Mouse (Mus musculus): ENCODE measurements around the gene Txlnb.

Gene Txlnb

DNA sequence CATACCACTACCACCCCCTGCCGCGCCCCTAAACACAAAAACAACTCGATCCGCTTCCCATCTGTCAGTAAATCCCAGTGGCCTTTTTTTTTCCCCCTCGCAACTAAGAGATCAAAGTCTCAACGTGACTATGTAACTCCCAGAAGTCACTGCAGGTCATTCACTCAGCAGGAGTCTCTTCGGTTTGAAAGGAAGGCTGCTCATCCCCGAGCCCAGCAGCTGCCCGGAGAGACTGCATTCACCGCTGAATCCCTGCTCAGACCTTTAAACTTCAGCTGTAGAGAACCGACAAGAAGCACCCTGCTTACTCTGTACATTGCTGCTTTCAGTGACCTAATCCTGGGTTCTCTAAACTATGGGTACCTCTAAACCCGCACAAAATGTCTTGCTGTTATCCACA is 31.4 kb downstream of the Txlnb start:
- DNase-seq (ENCODE audit: low spot score) = peak; percentile 44

DNA sequence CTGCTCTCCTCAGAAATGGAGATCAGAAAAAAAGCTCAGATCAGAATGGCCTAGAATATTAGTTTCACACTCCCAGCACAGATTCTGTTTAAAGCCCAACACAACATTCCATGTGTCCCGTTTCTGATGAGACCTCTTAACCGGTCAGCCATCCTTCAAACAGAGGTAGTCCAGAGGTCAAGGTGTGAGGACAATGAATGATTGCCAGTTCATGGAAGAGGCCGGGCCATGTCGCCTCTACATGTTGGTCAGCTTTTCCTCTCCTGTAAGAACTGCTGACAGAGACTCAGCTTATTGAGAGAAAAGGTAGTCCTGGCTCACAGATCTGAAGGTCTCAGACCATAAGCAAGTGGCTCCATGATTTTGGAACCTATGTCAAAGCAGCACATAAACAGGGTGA is 33.2 kb downstream of the Txlnb start:
- no peak for DNase-seq (ENCODE audit: low spot score)

DNA sequence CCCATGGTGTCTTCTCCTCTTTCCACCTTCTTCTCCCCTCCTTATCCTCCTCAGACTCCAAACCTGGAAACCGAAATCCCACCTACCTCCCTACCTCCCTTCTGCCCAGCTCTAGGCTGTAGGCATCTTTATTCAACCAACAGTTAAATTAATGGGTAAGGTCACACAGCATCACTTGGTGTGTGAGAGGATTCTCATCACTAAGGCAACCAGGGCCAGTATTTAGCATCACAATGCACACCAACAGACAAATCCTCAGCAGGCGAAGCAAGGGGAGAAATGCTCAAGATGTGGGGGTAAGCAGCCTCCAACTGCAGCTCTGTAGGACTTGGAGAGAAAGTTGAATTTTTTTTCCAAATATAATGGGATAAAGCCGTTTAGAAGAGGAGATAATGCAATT is 35.0 kb downstream of the Txlnb start:
- DNase-seq (ENCODE audit: low spot score) = no peak

DNA sequence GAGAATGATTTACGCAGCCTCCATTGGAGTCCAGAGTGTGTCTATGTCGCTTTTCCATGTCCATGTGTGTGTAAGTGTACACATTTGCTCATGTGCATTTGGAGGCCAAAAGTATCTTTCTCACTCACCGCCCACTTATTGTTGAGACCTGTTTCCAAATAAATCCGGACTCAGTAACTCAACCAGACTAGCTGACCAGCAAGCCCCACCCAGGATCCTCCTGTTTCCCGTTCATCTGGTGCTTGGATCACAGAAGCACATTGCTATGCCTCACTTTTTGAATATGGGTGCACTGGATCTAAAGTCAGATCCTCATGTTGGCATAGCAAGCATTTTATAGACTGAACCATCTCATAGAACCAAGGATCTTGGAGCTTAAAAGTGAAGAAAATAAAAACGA is 39.0 kb downstream of the Txlnb start:
- no peak for DNase-seq (ENCODE audit: low spot score)

DNA sequence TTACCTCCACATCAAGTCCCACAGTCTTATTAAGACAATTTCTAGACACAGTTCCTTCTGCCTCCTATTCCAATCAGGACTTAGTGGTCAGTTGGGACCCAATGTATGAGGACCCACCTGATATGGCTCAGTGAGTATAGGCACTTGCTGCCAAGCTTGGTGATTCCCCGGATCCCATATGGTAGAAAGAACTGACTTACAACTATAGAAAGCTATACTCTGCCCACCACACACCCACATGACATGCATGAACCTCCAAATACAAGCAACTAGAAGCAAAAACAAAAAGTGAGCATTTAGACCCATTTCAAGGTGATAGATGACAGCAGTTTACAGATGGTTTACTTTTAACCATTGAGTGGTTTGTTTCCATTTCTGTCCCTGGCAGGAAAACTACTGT is 40.2 kb downstream of the Txlnb start:
- no peak for DNase-seq (ENCODE audit: low spot score)

DNA sequence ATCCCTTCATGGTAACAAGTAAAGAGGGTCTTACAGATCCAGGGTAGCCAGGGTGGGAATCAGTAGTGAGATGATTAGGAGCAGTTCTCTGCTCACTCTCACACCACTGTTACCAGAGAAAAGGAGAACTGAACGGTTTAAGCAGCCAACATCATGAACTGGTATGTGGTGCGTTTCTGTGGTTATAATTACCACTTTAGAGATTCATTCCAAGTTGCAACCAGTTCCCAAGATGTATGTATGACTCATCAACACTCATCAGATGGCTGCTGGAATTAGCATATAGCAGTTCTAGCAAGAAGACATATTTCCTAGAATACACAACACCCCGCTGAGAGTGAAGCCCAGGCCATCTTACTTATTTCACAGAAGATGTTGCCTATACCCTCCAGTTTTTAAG is 46.0 kb downstream of the Txlnb start:
- no peak for DNase-seq (ENCODE audit: low spot score)

DNA sequence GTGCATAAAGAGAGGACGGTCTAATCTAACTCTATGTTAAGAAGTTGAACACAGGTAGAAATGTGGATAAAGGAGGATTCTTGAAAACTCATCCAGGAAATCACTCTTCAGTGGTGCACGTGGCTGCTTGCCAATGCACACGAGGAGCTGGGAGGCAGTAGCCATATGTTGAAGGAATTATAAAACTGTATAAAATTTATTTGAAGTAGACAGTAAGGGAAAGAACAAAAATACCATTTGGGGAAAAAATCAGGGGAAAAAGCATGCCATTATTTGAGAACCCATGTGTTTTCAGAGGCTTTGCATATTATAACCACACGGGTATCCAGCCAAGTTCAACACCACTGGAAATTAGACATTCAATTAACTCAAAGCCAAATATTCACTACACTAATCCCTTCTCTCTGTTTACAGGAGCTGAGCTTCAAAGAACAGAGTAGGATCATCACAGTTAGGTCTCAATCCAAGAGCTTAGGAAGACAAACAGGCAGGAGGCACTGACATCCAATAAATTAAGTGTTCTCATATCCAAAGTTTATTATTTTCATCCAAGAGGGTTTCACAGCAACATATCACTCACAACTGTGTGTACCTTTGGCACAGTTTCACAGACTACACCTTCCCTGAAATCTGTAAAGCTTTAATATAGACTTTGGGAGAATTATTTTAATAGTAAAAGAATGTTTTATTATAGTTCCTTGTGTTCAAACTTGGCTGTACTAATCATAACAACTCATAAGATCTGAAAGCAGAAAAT is 48.9 kb downstream of the Txlnb start:
- DNase-seq (ENCODE audit: low spot score) = no peak

DNA sequence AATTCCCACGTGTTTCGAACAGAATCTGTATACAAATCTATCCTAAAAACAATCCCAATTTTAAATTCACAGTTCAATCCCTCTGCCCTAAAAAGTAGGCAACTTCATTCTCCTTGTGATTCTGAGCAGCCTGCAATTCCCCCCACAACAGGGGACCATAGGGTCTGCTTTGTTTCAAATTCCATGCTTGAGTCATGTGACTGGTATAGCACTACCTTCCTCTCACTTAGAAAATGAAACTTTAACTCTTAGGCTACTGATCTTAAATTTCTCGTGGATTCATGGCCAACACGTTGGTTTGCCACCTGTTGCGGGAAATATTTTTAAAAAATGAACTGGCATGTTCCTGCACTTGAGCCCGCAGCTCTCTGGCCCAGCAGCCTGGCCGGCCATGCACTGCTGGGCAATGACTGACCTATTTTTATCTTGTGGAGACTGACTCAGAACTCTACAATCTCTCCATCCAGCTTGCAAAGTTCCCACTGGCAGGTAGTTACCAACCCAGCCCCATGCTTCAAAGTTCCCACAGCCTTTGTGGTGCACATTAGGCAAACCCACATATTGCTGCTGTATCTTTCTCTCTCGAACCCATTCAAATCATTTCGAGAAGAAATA is 61.7 kb downstream of the Txlnb start:
- no peak for DNase-seq (ENCODE audit: low spot score)

DNA sequence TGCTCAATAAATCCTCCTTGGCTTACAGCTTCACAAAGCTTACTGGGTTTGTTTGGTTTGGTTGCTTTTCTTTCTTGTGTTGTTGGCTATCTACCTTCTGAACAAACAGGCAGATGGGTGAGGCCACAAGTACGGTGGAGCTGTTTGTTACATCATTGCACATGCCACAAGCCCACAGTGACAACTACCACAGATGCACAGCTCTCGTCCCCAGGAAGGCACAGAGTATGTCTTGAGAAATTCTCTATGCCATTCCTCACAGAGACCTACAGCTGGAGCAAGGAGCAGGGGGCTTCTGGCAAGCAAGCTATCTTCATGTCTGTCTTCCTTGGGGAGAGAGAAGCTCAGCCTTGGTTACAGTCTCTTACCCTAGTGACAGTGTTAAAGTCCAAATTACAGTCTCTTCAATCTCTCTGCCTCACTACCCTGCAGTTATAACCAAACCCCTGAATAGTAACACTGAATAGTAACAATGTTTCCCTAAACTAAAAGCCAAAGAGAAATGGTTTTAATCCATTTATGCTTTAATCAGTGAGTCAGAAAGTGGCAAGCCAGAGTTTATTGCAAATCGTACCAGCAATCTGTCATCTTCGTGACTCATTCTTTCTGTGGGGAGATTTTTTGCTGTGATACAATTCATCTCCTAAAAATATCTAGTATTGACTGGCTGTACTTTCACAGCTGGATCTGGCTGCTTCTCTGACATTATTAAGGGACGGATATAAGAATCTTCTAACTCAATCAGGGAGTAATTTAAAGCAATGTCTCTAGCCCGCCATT is 64.9 kb downstream of the Txlnb start:
- DNase-seq (ENCODE audit: low spot score) = no peak

DNA sequence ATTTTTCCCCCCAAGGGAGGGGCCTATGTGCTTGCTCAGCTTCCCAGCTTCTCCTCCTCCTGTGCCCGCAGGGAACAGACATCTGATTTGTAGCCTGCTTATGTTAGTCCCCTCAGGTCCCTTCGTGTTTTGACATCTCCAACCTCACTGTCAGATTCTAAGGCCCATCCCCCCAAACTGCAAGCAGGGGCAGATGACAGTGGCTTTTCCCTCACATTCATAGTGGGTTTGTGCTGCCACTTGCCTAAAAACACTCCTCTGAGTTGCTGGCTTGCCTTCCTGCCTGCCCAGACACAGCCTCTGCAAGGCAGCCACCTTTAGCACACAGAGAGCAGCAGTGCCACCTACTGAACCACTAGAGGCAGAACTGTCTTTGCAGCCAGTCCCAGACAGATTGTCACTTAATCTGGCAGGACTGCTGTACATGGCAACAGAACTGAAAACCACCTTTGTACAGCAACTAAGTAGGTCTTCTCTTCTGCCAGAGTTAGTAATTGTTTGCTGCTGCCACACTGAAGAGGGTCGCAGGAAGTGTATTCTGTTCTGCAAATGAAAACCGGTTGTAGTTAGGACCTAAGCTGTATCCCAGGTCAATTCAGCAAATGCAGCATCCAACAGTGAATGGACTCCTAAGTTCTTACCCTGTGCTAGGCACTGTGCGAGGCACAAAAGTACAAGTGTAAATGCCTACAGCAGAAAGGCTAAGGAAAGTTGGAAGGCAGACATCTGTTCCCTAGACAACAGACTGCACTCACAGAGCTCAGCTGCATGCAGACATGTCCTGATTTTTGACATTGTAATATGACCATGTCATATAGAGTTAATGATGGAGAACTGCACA is 74.0 kb downstream of the Txlnb start:
- peak; percentile 75 for DNase-seq (ENCODE audit: low spot score)

DNA sequence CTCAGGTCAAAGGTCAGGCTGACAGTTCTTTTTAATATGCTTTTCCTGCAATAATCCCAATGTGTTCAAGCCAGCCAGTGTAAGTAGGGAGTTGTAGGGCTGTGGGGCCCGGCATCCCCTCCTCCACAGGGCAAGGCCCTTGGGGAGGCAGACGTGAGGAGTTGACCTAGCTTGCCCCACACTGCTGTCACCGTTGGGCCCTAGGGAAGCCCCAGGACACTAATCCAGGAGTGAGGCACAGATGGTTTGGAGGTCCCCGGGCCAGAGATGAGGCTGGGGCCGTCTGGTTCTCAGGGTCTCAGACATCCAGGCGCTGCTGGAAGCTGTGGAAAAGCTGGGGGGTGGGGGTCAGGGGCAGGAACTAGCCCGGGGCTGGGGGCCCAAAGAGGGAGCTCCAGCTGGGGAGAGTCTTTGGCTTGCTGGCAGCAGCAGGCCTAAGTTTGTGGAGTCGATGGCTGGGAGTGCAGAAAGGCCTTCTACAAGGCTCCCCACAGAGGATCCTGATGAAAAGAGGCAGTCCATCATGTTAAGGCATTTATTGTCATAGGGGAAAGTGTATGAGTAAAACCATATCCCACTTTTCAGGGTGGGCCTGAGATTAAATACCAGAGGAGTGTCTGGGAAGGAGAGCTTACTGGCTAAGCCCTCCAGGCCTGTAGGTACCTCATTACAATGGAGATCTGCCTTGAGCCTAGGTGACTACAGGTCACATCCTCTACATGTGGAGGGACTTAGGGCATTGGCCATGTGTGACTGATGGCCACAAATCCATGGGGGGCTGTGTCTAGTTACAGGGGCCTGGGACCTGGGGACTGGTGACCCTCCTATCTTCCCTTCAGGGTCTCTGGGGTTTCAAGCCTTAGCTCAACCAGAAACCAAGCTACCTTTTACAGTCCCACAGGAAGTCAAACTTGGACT is 82.2 kb downstream of the Txlnb start:
- peak; percentile 27 for DNase-seq (ENCODE audit: low spot score)

DNA sequence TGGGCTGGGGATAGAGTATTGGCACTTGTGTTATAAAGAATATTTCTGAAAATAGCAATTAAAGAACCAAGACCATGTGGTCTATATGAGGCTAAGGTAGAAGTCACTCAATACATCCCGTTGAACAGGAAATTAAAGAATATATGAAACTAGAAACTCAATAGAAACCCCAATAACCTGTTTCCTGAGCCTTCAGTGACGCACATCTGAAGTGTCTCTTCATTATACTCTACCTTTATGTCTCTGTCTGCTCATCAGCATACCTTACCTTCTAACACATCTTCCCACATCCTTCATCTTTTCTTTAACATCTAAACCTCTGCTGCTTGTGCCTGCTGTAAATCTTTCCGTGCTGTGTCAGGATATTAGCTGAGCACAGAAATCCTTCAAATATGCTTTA is 84.0 kb downstream of the Txlnb start:
- no peak for DNase-seq (ENCODE audit: low spot score)

DNA sequence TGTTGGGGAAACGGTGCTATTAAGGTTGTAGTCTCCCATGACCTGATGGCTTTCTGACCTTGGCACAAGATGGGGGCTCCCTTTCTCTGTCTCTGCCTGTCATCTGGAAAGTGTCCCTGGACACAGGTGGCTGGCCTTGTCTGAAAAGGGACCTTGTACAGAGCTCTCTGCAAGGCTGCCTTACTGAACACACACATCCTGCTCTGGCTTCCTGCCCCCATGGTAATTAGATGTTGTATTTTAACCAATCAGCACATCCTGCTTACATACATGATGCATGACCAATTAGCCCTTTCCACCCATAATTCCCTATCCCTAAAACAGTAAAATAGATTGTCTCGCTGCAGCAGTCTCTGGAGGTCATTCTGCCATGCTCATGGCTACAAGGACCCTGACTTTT is 84.7 kb downstream of the Txlnb start:
- DNase-seq (ENCODE audit: low spot score) = no peak

All from retina, embryonic 14.5 days (tissue).